Mouse (Mus musculus): Measurements from ENCODE around the gene Arglu1.

Arglu1 gene

DNA sequence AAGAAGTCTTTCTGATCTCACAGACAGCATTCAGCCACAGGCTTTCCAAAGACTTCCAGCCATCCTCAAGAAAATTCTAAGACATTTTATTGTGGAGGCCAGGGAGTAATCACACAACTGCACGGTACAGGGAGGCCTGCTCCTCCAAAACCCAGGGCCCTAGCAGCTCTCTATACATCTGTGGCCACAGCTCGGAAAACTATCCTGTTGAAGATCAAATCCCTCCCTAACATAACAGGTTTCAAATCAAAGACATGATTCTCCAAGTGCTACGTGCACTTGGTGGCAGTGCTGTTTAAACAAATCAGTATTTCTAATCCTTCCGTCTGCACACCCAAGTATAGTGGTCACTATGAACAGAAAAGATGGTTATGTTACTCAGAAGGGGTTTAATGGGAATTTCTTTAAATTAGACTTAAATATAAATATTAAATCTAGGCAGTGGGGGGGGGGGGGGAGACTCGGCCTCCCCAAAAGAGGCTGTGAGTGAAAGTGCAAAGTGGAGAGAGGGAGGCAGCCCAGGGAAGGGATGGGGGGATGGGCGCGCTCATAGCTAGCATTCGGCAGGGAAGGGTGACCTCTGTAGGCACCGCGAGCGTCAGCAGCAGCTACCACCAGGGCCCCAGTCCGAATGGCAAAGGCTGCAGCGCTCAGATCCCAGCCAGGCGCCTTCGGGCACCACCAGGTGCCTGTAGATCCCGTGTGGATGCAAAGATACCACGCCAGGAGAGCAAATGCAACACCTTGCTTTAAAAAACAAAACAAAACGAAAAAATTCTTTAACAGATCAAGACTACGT, 31.7 kb downstream of the Arglu1 start:
- no peak for DNase-seq (ENCODE audit: low read depth, low spot score)

DNA sequence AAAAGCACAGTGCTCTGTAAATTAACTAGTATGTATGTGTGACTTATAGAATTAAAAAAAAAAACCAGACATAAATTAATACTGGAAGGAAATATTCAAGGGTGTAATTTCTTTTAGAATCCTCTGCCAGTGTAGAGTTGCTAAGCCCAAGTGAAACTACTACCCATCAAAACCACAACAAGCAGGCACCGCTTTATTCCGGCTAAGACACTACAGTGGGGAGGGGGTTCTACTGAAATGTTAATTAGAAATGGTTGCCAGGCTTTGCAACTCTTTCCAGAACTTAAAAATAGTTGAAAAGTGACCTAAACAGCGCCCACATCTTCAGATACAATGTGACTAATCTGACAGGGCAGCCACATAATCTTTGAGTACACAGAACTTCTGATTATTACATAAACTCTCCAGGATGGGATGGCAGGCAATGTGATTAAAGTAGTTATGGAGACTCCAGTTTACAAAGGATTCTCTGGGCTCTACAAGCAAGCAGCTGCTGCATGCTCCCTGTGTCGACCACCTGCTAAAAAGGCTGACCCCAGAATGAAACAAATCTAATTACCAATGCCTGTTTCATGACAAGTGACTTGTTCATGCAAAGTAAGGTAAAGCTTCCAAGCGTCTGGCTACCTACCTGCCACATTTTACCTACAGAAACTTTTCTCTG, 32.5 kb downstream of the Arglu1 start:
- DNase-seq (ENCODE audit: low read depth, low spot score): no peak

GRCm38 (mm10) chr8:8656578-8657441, 33.5 kb downstream of the Arglu1 start:
- no peak for DNase-seq (ENCODE audit: low read depth, low spot score)

DNA sequence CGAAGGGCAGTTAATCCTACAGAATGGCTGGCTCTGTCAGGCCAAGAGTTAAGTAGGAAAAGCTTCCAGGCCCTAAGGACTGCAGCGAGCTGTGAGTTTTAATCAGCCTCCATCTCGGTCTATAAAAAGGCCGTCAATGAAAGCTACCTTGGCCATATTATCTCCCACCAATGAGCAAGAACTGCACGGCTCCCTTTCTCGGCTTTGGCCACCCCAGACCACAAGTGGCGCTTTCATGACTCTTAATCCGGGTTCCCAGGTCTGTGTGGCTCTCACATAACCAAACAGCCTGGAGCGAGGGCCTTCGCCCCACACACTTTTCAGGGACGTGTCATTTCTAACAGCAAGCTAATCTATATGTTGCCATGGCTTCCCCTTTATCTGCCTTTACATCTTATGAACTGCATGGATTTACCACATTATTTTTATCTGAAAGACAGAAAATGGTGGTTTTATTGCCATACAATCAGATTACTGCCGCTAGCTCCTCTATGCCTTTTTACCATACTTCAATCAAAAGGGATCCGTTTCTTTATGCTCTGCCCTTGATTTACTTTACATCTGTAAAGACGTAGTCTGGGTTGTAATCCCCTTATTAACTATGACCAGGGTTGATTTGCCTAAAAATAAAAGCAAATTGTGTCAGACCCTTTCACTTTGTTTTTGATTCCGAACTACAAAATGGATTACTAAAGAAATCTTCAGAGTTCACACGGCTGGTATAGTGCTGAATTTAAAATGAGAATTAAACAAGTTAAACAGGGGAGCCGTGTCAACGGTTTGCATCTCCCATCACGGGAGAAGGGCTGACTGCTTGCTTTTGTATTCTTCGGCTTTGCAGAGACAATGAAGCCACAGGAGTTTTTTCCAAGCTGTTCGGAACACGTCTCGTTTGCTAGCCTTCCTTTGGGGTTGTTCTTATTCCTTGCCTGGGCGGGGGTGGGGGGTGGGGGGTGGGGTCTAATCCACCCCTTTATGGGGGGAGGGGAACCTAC, 34.7 kb downstream of the Arglu1 start:
- no peak for DNase-seq (ENCODE audit: low read depth, low spot score)

DNA sequence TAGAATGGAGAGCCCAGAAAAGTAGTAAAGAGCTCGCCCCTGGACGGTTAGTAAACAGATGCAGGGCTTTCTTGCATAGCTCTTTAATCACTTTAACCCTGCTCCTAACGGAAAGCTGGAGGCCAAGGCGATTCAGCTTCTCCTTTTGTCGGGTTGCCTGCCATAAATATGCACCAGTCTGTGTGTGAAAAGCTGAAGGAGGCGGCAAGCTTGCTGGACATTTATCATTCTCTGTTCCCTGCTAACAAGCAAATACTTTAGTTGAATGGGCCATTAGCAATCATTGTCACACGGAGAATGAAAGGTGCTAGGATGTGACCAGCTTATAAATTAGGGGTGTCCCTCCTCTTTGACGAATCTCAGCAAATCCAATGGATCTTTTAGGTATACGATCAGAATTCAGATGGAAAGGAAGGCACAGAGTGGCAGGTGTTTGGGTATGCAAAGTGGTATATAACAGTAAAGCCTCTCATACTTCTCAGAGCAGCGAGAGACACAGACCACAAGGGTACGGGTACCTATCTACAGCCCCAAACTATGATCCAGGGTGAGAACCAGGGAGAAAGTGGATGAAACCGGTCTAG, 36.3 kb downstream of the Arglu1 start:
- DNase-seq (ENCODE audit: low read depth, low spot score): no peak

DNA sequence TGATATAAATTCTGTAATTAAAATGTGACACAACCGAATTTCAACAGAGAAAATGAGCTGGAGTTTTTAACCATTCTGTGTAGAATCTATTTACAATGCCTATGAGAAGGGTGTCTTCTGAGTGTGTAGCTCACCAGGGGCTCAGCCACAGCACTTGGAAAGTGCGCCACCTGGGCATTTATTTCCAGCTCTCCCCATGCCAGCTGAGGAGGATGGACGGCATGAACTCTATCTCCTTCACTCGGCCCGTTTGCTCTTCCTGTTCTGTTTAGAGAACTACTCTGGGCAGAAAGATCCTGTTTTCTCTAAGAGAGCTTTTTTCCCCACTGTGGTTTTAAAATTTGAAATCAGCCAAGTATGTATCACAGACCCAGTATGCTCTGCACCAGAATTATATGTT, 37.0 kb downstream of the Arglu1 start:
- DNase-seq (ENCODE audit: low read depth, low spot score): no peak

DNA sequence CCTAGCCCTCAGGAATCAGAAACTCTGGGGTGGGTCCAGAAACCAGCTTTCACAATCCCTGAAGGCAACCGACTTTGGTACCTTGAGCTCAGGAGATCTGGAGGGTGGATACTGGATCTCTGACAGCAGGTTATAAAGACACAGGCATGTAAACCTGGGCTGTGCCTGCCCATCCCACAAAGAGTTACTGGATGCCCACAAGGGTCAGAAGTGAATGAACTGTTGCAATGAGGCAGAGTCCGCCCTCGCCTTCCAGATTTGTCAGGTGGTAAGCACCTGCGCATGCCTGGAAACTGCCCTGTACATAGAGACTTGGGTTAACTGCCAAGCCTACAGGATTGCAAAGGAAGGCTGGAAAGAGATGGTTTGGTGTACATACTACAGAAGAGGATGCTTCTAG, 37.9 kb downstream of the Arglu1 start:
- no peak for DNase-seq (ENCODE audit: low read depth, low spot score)

DNA sequence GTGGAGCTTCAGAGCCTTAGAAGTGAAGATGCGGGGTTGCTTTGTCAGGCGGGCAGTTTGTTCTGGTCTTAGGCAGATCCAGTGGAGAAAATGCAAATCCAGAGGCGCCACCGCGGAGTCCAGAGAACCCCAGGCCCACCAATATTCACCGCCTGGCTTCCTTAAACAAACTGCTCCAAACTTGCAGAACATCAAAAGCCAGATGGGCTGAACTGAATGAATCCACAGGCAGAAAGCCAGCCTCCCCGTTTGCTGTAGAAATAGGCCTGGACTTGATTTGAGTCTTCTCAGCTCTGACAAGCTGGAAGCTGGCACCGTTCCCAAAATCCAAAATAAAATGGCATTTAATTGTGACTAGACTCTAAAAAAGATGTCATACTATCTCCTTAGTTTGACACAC, 40.4 kb downstream of the Arglu1 start:
- DNase-seq (ENCODE audit: low read depth, low spot score): no peak

- DNase-seq (ENCODE audit: low read depth, low spot score): no peak
Measured at GRCm38 (mm10) chr8:8649536-8649935, 40.8 kb downstream of the Arglu1 start.

DNA sequence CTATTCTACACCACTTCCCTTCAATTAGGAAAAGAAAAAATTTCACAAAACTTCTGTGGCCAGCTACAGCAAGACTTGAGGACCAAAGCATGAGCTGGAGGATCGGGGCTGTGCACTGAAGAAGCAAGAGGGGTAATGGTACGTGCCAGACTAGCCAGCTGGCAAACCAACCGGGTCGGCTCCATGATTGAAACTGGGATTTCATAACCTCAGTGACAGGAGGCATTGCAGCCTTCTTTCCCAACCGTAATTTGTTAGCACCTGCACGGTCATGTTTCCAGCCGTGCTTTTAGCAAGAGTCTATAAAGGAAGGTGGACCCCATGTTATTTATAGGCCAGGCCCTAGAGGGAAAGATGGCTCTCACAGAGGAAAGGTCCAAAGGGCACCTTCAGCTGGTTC, 41.6 kb downstream of the Arglu1 start:
- no peak for DNase-seq (ENCODE audit: low read depth, low spot score)

DNA sequence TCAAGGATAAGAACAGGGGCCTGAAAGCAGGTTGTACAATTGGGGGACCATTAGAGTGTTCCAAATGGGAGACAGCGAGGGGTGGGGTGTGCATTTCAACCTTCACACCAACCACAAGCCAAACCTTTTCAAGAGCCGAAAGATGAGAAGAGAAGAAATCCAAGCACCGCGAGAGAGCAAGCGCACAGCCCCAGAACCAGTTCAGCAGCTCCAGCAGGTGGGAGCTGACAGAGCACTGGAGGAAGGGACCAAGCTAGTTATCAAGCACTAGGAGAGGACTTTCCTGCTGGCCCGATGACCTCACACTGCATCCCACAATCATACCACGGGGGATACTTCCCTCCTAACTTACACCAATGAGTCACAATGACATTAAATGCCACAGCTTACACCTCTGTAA, 42.5 kb downstream of the Arglu1 start:
- no peak for DNase-seq (ENCODE audit: low read depth, low spot score)

DNA sequence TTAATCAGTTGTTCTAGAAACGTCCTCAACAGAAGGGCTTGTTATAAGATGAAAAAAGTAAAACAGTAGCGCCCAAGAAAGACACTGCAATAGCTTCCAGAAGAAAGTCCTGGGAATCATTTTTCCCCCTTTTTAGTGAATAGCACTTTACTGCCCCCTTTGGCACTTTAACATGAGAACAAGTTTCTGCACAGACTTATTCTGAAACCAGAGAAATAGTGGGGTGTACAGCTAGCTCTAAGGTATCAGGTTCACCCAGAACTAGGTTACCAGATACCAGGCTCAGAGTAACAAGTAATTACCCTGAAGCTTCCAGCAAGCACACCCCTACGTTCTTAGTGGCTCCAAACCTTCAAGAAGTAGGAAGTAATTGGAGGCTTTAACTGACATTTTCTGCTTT, 43.0 kb downstream of the Arglu1 start:
- no peak for DNase-seq (ENCODE audit: low read depth, low spot score)

DNA sequence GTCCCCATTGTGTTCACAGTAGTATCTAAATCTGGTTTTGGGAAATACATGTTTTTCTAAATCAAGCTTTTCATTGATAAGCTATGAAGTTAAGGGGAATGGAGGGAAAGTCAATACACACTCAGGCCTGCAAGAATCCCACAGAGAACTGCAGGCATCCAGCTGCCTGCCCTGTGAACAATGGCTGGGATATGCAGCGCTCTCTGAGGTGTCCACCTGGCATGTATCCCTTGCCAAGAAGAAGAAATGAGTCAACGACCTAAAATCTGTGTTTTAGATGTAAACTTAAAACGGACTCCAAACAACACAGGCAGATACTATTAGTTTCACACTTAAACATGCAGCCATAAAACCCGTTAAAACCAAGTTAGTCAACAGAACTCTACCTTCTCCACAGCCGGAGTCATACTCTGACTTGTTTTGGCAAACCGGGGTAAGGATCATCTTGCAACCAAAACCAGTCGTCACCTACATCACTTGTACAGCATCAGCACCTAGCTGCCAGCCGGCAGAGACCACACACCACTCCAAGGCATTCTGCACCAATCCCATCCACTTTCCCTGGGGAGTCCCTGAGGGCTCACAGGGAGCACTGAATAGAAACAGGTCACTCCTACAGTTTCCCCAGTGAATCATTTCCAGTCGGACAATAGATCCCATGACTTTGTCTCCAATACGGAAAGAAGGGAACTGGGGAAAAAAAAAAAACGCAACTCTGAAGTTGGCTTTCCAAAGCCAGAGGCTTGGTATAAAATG, 46.0 kb downstream of the Arglu1 start:
- DNase-seq (ENCODE audit: low read depth, low spot score): no peak

DNA sequence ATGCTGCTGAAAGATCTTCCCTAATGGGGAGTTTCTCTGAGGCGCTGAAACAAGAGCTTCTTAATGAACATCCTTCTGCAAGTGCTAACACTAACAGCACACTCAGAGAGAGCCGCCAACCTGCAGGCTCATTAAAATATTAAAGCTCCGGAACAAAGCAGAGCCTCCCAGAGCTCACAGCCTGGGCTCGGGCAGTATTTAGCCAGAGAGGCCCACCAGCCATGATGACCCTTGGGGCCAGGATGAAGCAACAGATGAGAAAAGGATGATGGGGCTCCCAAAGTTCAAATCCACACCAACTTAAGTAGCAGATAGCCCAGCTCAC, 50.1 kb downstream of the Arglu1 start:
- no peak for DNase-seq (ENCODE audit: low read depth, low spot score)

- no peak for DNase-seq (ENCODE audit: low read depth, low spot score)
Measured at GRCm38 (mm10) chr8:8639569-8640263, 50.6 kb downstream of the Arglu1 start.

DNA sequence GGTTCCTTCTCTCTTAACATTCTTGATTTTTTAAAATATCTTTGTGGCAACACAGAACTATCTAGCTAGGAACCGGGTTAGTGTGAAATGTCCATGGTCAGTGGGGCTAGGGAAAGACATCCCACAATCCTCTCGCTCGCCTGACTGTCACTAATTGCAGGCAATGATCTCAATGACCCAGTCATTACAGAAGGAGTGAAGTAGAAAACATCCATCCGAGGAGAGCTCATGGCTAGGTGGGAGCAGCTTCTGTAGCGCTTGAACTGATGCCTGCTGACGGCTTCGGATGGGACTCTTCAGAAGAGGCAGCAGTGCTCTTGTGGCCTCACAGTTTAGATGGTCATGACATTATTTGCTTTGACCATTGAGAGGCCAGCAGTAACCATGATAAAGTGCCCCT, 58.9 kb downstream of the Arglu1 start:
- DNase-seq (ENCODE audit: low read depth, low spot score): no peak

- DNase-seq (ENCODE audit: low read depth, low spot score): no peak
Measured at GRCm38 (mm10) chr8:8624017-8624416, 66.3 kb downstream of the Arglu1 start.

GRCm38 (mm10) chr8:8623486-8623885, 66.8 kb downstream of the Arglu1 start:
- DNase-seq (ENCODE audit: low read depth, low spot score): no peak

DNA sequence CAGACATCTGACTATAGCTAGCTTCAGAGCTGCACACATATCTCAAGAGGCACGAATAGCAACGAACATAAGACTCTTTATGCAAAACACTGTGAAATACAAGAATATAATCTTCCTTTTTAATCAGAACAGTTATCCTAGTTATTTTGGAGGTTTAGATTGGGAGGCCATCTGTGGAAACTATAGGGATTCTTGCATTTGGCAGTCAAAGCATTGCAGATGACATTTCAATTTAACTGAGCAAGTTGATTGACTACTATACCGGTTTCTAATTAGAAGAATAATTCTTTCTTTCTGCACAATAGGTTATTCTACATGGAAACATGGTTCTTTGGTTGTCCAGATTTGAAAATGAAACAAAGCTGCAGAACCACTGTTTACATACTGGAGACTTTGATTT, 67.8 kb downstream of the Arglu1 start:
- DNase-seq (ENCODE audit: low read depth, low spot score): no peak

GRCm38 (mm10) chr8:8622031-8622430, 68.3 kb downstream of the Arglu1 start:
- no peak for DNase-seq (ENCODE audit: low read depth, low spot score)

Measured in c-Kit-negative CD71-positive TER-119-positive erythroid progenitor cells, embryonic 14.5 days (primary cell).